Mouse (Mus musculus): ENCODE measurements around the gene Gm4894.

DNA sequence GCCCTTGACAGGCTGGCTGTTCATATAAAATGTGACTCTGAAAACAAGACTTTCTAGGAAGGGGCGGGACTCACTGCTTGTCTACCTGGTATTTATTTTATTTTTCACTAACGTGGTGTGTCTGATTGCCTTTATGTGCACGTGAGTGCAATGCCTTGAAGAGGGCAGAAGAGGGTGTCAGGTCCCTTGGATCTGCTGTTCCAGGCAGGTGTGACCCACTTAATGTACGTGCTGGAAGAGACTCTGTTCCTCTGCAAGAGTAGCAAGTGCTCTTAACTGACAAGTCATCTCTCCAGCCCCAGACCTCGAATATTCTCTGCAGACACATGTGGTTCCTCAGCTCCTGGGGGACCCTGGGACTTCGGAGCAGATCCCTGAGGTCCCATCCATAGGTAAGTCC is at the start of gene Gm4894:
- TF ChIP-seq CTCF (IDR thresholded peaks at IDR 0.05; ENCODE audit: insufficient read depth, low read length) (no peak), POLR2A (IDR thresholded peaks at IDR 0.05; ENCODE audit: borderline replicate concordance, extremely low read depth, low read depth, low read length) (no peak)

Data from lung, adult 2 months (tissue).